Mouse (Mus musculus) 3134 (cell line): ENCODE results near the gene Eif5a.
"Not testable (repeated sequence)": the region's sequence is repeated elsewhere in the genome, so short reads cannot be mapped to it uniquely, and the experiment has no call there.

Experiments used
- DNase-seq: peaks from one replicate; pipeline ENCODE4 v3.0.0-alpha.2; 2011; ENCODE audit warnings: low spot score; ENCODE audit not compliant: insufficient read length; ENCODE audit errors: extremely low read depth

The Eif5a gene

DNA sequence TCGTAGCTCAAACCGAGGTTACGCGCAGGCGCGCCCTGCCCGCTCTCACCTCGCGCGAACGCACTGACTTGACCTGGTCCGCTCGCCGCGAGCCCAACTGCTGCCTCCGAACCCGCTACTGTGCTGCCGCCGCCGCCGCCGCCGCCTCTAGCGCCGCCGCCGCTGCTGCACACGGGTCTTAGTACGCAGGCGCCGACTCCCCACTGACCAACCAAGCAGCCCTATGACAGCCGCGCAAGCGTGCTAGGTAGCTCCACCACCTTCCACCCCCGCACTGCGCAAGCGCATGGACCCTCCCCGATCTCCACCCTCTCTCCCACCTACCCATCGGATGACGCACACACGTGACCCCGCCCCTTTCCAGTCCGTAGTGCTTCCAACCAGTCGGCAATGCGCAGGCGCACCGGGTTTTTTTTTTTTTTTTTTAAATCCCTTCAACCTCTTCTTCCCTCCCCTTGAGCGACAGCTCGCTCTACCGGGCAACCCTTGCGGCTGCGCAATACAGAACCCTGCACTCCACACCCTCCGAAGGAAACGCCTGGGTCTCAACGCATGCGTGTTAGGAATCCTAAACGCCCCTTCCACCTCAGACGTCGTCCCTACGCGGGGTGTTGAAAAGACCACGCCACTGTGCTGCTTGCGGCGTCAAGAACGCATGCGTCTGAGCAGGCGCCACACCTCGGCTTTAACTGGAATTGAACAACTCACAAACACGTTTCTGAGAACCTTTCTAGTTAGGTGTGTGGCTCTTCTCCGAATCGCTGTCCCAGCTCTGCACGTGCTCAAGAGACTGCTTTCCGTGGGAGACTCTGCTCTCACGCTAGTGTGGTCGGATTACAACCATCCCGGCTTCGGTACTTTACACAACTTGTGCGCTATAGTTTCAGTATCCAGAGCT is at the start of gene Eif5a:
Eif5a (minus strand) TSS at position 845 of the 898 bp plus-strand sequence.
- DNase-seq, result peak; percentile 100

DNA sequence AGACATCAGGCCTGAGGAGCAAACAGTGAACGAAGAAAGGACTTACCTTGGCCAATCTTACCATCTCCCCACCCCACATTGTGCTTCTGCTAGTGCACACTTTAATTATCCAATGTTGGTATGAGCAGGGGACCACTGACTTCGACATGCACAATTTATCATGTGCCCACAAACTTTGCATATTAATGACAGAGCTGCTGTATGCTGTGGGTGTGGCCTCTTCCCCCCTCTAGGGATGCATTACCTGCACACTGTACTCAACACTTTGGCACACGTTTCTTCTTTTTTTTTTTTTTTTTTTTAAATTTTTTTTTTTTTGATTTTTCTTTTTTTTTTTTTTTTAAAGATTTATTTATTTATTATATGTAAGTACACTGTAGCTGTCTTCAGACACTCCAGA is 49.0 kb upstream of the Eif5a start:
- DNase-seq, result no peak

DNA sequence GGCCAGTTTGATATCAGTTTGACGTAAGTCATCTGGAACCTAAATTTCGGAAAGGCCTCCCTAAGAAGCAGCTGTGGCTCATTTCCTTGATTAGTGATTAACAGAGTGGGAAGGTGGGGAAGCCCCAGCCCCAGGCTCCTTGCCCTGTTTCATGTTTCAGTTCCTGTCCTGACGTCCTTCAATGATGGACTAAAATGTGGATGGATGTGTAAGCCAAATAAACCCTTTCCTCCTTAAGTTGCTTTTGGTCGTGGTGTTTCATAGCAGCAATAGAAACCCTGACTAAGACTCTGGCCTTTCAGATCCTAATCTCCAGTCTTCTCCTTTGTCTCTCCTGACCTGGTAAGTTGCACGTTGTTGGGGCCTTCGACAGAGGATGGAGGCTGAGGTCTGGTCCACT is 48.5 kb upstream of the Eif5a start:
- no peak for DNase-seq

DNA sequence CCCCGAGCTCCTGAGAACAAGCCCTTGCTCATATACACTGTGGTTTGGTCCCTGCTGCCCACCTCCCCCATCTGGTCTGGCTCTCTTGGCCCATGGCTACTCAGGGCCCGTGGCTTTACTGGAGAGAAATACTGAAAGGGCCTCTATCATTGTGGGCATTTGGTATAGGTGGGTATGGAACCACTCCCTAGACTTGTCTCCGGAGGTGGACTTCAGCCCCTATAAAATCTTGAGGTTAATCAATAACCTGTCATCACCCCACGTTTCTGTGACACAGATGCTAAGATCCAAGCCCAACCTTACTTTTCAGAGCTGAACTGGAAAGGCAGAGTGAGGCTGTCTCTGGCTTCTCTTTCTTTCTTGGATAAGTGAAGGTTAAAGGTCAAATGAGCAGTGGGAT is 47.0 kb upstream of the Eif5a start:
- DNase-seq, result no peak

DNA sequence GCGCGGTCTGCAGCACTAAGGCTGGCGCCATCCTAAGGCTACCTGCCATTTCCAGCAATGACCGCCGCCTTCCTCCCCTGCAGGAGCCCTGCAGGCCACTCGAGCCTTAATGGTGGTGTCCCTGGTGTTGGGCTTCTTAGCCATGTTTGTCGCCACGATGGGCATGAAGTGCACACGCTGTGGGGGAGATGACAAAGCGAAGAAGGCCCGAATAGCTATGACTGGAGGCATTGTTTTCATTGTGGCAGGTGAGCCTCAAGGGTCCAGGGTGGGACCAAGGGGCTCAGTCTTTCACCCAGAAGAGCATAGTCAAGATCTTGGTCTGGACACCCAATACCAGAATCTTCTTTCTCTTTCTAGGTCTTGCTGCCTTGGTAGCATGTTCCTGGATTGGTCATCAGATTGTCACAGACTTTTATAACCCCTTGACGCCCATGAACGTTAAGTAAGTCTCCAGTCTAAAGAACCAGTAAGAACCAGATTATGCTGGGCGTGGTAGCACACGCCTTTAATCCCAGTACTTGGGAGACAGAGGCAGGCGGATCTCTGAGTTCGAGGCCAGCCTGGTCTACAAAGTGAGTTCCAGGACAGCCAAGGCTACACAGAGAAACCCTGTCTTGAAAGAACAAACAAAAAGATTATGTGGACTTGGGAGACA is 45.2 kb upstream of the Eif5a start:
- DNase-seq, result no peak

DNA sequence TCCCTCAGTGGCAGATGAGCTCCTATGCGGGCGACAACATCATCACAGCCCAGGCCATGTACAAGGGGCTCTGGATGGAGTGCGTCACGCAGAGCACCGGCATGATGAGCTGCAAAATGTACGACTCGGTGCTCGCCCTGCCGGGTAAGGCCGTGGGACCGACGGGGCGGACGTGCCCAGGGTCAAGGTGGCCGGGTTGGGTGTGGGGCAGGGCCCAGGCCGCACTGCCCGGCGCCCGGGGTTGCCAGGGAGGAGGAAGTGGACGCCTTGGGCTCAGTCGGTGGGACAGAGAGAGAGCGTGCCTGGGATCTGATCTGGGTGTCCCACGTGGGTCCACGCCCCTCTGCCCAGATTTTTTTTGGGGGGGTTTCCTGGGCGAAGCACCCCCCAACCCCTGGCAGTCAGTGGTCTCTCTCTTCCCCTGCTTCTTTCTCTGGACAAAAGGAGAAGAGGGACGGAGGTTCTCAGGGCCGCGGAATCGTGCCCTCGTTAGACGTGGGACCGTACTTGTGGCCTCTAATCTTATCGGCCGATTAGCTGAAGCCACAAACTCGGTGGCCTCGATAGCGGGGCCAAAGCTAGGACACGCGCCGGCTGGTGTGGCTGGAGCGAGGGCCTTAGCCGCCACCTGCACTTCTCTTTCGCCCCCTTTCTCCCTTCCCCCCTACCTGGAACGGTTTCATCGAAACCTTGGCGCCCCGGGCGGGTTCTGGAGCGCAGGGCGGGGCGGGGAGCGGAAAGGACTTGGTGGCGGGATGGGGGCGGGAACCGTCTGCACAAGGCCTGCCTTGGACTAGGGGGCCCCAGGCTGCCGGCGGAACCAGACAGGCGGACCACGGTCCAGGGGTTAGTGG is 44.5 kb upstream of the Eif5a start:
- no peak for DNase-seq

DNA sequence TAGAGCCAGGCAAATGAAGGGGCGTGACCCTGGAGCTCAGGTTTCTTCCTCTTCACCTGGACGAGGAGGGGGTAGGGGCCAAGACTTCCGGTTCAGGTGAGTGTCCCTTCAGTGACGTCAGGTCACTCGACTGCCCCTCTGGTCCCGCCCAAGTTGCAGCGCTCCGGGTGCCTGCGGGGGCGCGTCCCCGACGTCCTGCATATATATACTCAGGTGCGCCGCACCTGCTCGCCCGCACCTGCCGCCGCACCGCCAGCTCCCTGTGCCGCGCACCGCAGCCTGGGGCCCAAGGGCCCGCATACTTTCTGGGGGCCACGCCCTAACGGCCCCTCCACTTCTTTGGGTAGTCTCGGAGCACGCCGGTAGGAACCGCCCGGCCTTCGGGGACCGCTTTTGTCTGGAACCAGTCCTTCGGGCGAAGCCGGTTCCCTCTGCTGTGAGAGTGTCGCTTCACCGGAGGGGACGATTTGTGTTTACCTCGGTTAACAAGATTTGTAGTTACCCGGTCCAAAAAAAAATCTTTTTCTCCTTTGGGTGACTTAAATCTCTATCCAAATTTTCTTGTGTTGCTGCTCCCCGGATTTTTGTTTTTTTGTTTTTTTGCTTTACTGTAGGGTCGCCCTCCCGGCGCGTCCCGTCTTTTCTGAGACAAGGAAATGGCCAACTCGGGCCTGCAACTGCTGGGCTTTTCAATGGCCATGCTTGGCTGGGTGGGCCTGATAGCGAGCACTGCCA is 43.7 kb upstream of the Eif5a start:
- DNase-seq, result no peak

DNA sequence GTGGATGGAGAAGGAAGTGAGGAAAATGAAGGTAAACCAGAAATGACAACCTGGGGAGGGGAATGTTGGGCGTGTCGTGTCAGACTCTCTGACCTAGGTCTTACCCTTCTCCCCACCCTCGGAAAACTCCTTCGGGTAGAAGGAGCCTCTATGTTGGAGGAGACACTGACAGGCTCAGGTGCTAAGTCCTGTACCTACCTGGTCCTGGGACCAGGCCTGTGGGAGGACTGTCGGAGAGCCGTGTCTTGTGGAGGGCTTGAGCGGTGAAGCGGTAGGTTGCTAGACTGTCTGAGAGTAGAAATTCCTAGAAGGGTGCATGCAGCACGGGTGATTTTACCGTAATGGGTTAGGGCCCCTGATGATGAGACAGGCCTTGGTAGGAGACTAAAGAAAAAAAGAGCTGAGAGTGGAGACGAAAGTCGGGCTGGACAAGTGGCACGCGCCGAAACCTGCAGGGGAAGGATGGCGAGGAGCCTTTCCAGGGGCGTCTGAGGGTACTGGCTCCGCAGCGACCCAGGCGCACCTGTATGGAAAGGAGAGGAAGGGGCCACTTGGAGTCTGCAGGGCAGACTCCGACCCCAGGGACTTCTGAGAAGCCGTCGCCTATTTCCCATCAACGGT is 43.0 kb upstream of the Eif5a start, which contains the start of gene Cldn7:
Cldn7 (plus strand) TSS at position 130 of the 621 bp plus-strand sequence.
- no peak for DNase-seq

DNA sequence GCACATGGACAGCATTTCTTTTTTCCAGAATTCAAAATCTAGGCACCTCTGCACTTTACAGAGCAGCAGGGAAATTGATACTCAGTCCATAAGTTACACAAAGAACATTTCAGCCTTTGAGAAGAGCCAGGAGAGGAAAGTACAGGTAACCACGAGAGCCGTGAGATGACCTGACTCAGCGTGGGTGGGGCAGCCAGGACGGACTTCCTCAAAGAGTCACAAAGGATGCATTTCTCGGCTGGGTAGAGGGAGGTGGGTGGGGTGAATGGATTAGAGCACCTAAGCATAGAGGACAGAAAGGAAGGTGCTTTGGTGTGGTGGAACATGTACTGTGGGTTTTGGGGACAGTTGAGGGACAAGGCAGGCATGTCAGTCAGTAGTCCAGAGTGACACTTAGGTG is 40.1 kb upstream of the Eif5a start:
- no peak for DNase-seq

DNA sequence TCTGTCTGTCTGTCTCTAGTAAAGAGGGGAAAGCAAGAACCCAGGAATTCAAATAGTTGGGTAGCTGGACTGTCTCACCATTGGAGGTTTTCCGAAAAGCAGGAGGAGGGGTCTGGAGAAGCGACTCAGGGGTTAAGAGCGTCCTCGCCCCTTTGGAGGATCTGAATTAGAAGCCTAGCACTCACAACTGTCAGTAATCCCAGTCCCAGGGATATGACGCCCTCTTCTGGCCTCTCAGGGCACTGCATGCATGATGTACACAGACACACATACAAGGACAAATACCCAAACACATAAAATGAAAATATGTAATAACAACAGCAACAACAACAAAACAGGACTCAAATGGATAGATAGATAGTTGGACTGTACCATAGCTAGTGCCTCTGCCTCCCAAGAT is 38.9 kb upstream of the Eif5a start:
- DNase-seq, result no peak

DNA sequence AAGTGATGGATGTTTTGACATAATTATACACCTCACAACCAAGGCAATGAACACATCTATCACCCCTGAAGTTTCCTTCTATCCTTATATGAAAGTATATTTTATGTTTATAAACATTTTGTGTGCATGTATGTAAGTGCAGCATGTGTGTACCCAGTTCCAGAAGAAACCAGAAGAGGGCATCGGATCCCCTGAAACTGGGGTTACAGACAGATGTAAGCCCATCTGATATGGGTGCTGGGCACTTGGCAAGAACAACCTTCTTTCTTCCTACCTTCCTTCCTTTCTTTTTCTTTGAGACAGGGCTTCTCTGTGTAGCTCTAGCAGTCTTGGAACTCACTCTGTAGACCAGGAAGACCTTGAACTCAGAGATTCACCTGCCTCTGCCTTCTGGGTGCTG is 34.5 kb upstream of the Eif5a start:
- no peak for DNase-seq

DNA sequence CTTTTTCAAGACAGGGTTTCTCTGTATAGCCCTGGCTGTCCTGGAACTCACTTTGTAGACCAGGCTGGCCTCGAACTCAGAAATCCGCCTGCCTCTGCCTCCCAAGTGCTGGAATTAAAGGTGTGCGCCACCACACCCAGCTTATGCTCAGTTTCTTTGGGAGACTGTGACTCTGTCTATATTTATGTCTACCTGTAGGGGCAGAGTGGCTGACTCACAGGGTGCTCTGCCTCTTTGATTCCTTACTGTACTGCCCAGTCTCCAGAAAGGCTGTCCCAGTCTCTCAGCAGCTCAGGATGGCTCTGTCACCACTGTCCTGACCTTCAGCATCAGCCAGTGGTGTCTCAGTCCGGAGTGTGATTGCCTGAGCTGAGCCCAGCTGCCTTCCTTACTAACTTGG is 33.9 kb upstream of the Eif5a start:
- not testable (repeated sequence) for DNase-seq

DNA sequence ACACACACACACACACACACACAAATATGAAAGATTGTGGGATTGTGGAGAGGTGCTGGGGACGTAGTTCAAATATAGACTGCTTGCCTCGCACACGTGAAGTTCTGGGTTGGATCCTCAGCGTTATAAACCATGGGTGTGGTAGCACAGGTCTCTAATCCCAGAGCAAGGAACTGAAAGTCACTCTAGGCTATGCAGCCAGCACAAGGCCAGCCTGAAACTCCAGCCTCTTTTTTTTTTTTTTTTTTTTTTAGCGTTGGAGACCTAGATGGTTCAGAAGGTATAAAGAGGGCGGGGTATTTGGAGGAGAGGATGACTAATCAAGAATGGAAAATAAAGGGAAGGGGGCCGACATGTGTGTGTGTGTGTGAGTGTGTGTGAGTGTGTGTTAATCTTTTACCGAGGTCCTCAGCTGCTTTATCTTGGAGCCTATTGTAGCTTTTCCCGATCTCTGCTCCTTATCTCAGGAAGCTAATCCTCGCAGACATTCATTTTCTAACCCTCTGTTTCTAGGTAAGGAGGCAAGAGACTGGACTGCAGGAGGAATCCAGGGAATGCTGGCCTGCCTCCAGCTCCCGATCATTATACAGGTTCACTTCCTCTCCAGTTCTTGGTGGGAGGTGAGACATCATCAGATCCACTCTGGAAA is 31.6 kb upstream of the Eif5a start:
- no peak for DNase-seq

DNA sequence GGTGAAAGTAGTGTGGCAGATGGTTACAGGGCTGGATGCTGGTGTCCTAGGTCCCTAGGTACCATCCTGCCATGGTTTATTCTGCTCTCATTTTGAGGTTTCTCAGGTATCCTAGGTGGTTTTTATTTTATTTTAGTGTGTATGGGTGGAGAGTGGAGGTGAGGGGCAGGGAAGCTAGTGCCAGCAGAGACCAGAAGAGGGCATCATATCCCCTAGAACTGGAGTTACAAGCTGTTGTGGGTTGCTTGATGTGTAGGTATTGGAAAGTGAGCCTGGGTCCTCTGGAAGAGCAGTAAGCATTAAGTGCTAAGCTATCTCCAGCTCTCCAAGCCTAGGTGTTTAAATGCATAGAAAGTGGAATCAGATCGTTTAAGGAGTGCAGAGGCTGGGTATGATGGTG is 30.5 kb upstream of the Eif5a start:
- no peak for DNase-seq

DNA sequence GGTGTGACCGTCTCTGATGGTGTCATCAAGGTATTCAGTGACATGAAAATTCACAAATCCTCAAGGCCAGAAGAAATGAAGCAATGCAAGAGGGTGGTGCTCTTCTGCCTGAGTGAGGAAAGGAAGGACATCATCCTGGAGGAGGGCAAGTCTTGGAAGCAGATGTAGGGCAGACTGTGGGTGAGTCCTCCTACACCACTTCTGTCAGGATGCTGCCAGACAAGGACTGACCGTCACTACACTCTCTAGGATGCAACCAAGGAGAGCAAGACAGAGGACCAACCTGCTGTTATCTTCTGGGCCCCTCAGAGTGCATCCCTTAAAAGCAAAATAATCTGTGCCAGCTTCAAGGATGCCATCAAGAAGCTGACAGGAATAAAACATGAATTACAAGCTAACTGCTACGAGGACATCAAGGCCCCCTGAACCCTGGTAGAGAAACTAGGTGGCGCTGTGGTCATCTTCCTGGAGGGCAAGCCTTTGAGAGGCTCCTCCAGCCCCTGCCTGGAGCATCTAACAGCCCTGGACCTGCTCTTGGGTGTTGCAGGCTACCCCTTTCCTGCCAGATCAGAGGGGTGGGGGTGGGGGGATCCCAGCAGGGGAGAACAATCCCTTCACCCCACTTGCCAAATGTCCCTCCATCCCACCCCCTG is 29.2 kb upstream of the Eif5a start:
- DNase-seq, result no peak

DNA sequence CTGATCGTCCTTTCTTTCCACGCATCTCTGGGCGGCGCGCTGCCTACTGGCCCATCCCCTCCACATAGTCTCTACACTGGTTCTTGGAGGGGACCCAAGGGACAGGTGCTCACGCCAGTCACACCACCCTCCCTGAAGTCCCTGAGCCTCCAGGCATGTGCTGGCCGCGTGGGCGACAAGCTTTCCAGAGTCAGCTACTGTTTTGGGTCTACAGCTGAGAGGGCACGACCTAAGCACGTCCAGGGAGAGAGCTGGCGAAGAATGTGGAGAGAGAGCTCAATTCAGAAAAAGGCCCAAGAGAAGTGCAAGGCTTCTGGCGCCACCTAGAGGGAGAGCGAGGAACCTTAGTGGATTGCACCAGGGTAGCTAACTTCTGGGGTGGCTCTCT is 27.0 kb upstream of the Eif5a start:
- peak; percentile 67 for DNase-seq

DNA sequence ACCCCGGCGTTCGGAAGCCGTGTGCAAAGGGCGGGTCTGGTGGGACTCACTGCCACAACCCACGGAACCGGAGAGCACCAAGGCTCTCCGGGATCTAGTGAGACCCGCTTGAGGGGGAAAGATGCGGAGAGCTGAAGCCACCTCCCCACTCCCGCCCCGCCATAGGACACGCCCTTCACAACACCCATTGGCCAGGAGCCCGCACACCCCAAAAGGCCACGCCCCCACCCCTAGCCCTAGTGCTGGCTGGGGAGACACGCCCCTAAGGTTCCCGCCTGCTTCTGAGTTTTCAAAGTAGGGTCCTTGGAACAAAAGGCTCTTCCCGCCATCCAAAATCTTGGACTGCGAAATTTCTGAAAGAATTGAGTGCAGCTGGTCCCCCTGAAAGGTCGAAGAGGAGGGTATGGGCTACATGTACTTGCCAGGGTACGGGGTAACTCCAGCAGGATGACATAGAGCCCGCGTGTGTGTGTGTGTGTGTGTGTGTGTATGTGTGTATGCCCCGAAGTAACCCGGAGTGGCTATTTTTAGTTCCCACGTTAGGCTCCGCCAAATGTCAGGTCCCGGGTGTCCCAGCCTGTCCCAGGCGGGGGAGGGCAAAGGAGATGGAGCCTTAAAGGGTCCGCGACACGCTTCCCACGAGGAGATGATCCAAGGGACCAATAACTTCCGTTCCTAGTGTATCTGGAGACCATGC is 26.5 kb upstream of the Eif5a start, which contains the start of gene Slc2a4:
Slc2a4 (minus strand) TSS at position 123 of the 697 bp plus-strand sequence.
- DNase-seq, result peak; percentile 58

DNA sequence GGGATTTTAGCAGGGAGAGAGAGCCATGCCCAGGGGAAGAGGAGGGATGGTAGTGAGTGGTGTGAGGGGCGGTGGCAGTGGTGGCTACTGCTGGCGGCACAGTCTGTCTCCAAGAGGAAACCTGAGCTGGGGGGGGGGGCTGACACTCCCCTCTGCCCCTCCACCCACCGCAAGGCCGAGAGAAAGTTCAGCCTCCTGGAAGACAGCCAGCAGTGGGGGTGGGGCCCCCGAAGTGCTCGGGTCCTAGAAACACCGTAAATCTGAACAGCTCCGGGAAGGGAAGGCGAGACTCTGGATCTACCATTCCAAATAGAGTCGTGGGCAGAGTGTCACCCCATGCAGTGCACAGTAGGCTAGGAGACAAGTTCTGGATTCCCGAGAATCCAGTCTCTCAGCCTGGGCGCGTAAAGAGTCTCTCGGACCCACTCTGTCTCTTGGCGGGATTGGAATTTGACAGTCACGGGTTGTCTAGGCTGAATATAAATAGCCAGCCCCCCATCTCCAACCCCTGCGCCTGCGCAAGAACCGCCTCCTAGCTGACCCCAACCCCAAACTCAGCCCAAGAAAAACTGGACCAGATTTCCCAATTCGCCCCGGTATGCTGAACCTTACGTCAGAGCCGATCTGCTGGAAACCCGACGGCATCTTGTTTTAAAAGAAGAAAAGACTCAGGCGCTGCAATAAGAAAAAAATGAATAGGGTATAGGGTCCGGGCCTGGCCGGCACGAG is 25.7 kb upstream of the Eif5a start:
- no peak for DNase-seq
